Comparison of ENCODE assay signal across 34 mouse cellular contexts in genomic region chr5:68087174-68087573, GRCm38 (mm10). TPM values are rescaled to one million over a fixed set of nuclear protein-coding genes. Genes with fewer than 3 reads are reported as not detected.
A peak's percentile ranks its signal among the peaks of the same experiment; 100 is the strongest.
DNase-seq lines count a peak whose midpoint lies in the region; ATAC-seq and TF ChIP-seq lines count a peak whose summit lies in the region.
"Had no signal": no experiment of that assay in that cellular context is flagged by ENCODE, and none has a peak within 500 bp of the region (broad histone marks: within the 10 kb centered on the region; RNA-seq: fewer than 3 reads in every experiment).

No protein-coding gene starts in this region.

- no peak overlapping the region for H3K27ac ChIP-seq in heart, embryonic 10.5 days
- H3K27ac ChIP-seq in kidney, adult 2 months (ENCODE audit: insufficient read depth, low read depth, low read length) = no peak overlapping the region
- H3K27ac ChIP-seq: embryonic facial prominence, embryonic 10.5 days; embryonic facial prominence, embryonic 13.5 days; forebrain, embryonic 12.5 days; forebrain, embryonic 15.5 days; heart, adult 2 months; heart, embryonic 13.5 days; hindbrain, embryonic 10.5 days; hindbrain, embryonic 13.5 days; intestine, embryonic 15.5 days had no signal

- peak; percentile 63 for ATAC-seq in frontal cortex, adult (ENCODE audit: low TSS enrichment)
- ATAC-seq: activated CD4-positive, CD25-positive, alpha-beta regulatory T cell, adult 4 months; forebrain, embryonic 15.5 days; hindbrain, embryonic 16.5 days; intestine, embryonic 15.5 days had no signal

- no peak for DNase-seq in frontal cortex, postnatal 25 days (ENCODE audit: low spot score in 2 of 2)
- DNase-seq in gastrocnemius, postnatal 25 days = peak; percentile 6
- DNase-seq in gastrocnemius, postnatal 4 days (ENCODE audit: low spot score in 2 of 2) = no peak
- peak; percentile 46 for DNase-seq in heart, adult 8-10 months (ENCODE audit: low spot score)
- DNase-seq in heart, embryonic 10.5 days (ENCODE audit: low spot score) = no peak
- peak; percentile 1 for DNase-seq in kidney, adult 2 months
- DNase-seq in kidney, adult 8-10 months = no peak
- DNase-seq: adrenal gland, adult 8-10 months; adrenal gland, postnatal 25 days; cerebellum, adult 11-12 months; cerebellum, adult 8-10 months; cerebellum, postnatal 10 days; cerebellum, postnatal 36 days; embryo, embryonic 11 days; gastrocnemius, postnatal 36 days; kidney, adult 11 months had no signal

- H3K4me1 ChIP-seq in heart, embryonic 10.5 days = no peaks in the 10 kb centered on the region
- no peaks in the 10 kb centered on the region for H3K4me1 ChIP-seq in kidney, adult 2 months (ENCODE audit: control insufficient read depth, insufficient read depth, low read length)
- H3K4me1 ChIP-seq: embryonic facial prominence, embryonic 10.5 days; embryonic facial prominence, embryonic 13.5 days; forebrain, embryonic 12.5 days; forebrain, embryonic 15.5 days; heart, embryonic 13.5 days; hindbrain, embryonic 10.5 days; hindbrain, embryonic 13.5 days; intestine, embryonic 15.5 days had no signal

- TF ChIP-seq POLR2A in kidney, adult 2 months (IDR thresholded peaks at IDR 0.05; ENCODE audit: low read depth, low read length) = no peak

- WGBS in heart, embryonic 10.5 days = 73% methylated on average over 3 of the region's 3 CpGs
- 36% methylated on average over 3 of the region's 3 CpGs for WGBS in kidney, adult 2 months

- no peaks in the 10 kb centered on the region for H3K36me3 ChIP-seq in heart, embryonic 10.5 days
- H3K36me3 ChIP-seq in kidney, adult 2 months (ENCODE audit: control insufficient read depth, insufficient read depth, low read length) = no peaks in the 10 kb centered on the region
- H3K36me3 ChIP-seq: embryonic facial prominence, embryonic 10.5 days; embryonic facial prominence, embryonic 13.5 days; forebrain, embryonic 12.5 days; forebrain, embryonic 15.5 days; heart, embryonic 13.5 days; hindbrain, embryonic 10.5 days; hindbrain, embryonic 13.5 days; intestine, embryonic 15.5 days had no signal

- H3K27me3 ChIP-seq in heart, embryonic 10.5 days (ENCODE audit: insufficient read depth, poor library complexity, severe bottlenecking) = no peaks in the 10 kb centered on the region
- no peaks in the 10 kb centered on the region for H3K27me3 ChIP-seq in kidney, adult 2 months (replicated peaks; ENCODE audit: control insufficient read depth, insufficient read depth, low read length)
- H3K27me3 ChIP-seq: embryonic facial prominence, embryonic 13.5 days; forebrain, embryonic 12.5 days; forebrain, embryonic 15.5 days; heart, embryonic 13.5 days; hindbrain, embryonic 13.5 days; intestine, embryonic 15.5 days had no signal

- no peak for TF ChIP-seq CTCF in kidney, adult 2 months (conservative IDR thresholded peaks at IDR 0.05; ENCODE audit: insufficient read depth, insufficient read length, low read depth, low read length)

- no peak overlapping the region for H3K4me3 ChIP-seq in heart, embryonic 10.5 days
- no peak overlapping the region for H3K4me3 ChIP-seq in kidney, adult 2 months (ENCODE audit: insufficient read depth, low read depth, low read length)
- H3K4me3 ChIP-seq: embryonic facial prominence, embryonic 10.5 days; embryonic facial prominence, embryonic 13.5 days; erythroblast, embryonic 14.5 days; forebrain, embryonic 12.5 days; forebrain, embryonic 15.5 days; heart, adult 2 months; heart, embryonic 13.5 days; hindbrain, embryonic 10.5 days; hindbrain, embryonic 13.5 days; intestine, embryonic 15.5 days had no signal

- H3K9me3 ChIP-seq in heart, embryonic 10.5 days = no peaks in the 10 kb centered on the region
- H3K9me3 ChIP-seq: embryonic facial prominence, embryonic 10.5 days; embryonic facial prominence, embryonic 13.5 days; forebrain, embryonic 12.5 days; forebrain, embryonic 15.5 days; heart, embryonic 13.5 days; hindbrain, embryonic 10.5 days; hindbrain, embryonic 13.5 days; intestine, embryonic 15.5 days had no signal

RNA-seq across cellular contexts. Expression of gene Grxcr1, which starts 55.5 kb away (rescaled TPM):
- not detected for total RNA-seq in gastrocnemius, postnatal 25 days (2021)
- total RNA-seq in gastrocnemius, postnatal 4 days (2021) = not detected
- not detected for total RNA-seq in heart, adult 8-10 months (2022)
- not detected in 2 replicates for polyA plus RNA-seq in heart, embryonic 10.5 days (2016; fragmentation: Nextera tagmentation; extraction: Ambion mirVana)
- not detected in 2 replicates for polyA plus RNA-seq in kidney, adult 2 months (2012; rRNA removed)
- total RNA-seq: adrenal gland, adult 8-10 months; adrenal gland, postnatal 25 days; ES-E14; gastrocnemius, postnatal 36 days; heart, adult 2 months had no signal
- polyA plus RNA-seq: brain, embryonic 14.5 days; cortical plate, adult 2 months; embryonic facial prominence, embryonic 13.5 days; erythroblast, embryonic 14.5 days; forebrain, embryonic 12.5 days; forebrain, embryonic 15.5 days; heart, adult 2 months; heart, embryonic 13.5 days; heart, embryonic 16.5 days; hindbrain, embryonic 10.5 days; hindbrain, embryonic 16.5 days; intestine, embryonic 15.5 days; kidney, embryonic 14.5 days had no signal

Comparison
In these comparisons a context has a peak if more than half of its experiments do, and no peak if none do; other contexts are left out.
1. DNase-seq: peak in gastrocnemius, postnatal 25 days (single experiment), heart, adult 8-10 months (single experiment) and kidney, adult 2 months (single experiment); none in frontal cortex, postnatal 25 days (0 of 2), gastrocnemius, postnatal 4 days (0 of 2), heart, embryonic 10.5 days (single experiment) and kidney, adult 8-10 months (0 of 2).